ENCODE assay signal across 10 mouse cellular contexts in the genomic region with DNA sequence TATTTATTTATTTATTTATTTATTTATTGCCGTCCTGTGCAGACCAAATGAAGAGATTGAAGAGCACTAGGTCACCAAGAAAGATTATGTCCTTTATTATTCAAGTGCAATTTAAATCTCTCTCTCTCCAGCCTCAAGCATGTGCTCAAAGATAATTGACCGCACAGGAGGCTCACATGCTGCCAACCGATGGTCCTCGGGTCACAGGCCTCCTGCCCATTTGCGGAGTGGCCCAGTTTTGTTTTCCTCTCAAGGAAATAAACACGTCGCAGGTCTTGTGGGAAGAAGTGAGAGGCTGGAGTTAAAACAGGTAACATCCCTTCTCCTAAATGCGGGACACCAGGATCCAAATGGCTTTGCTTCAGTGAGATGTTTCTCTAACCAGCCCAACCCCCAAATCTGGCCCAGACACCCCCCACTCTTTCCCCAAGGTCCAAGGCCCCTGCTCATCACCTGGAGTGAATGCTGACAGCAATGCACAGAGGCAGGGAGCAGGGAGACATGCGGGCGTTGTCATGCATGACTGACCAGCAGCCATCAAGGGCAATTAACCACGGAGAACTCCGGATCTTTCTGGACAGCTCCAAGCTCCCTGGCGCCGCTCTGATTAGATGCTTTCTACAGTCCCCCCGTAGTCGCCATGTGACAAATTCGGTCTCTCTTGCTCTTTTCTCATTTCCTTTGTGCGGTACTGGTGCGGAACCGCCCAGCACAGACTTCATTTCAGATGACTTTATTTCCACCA.
DNase-seq lines count a peak whose midpoint lies in the region; ATAC-seq lines count a peak whose summit lies in the region.
"Had no signal": no experiment of that assay in that cellular context is flagged by ENCODE, and none has a peak within 500 bp of the region (broad histone marks: within the 10 kb centered on the region; RNA-seq: fewer than 3 reads in every experiment).

No protein-coding gene starts in this region.

- 0 out of 2 replicates have a peak, but pooled peaks cover 5% of the 10 kb centered on the region for H3K4me1 ChIP-seq in midbrain, embryonic 14.5 days (ENCODE audit: control insufficient read depth, insufficient read depth, low read length)
- H3K4me1 ChIP-seq: limb, embryonic 13.5 days had no signal

- no peak; the same call in 1 of the 2 replicates for ATAC-seq in cerebellum, adult (ENCODE audit: insufficient number of reproducible peaks, low FRiP score, low TSS enrichment)
- no peak for ATAC-seq in midbrain, embryonic 14.5 days (ENCODE audit: low FRiP score, low TSS enrichment)
- ATAC-seq: forebrain, postnatal 0 days had no signal

- no peak overlapping the region for H3K4me3 ChIP-seq in midbrain, embryonic 14.5 days (replicated peaks; ENCODE audit: low read depth, low read length)
- H3K4me3 ChIP-seq: limb, embryonic 13.5 days had no signal

- WGBS in midbrain, embryonic 14.5 days, result 33% methylated on average over 20 of the region's 20 CpGs

- H3K9ac ChIP-seq in midbrain, embryonic 14.5 days (replicated peaks; ENCODE audit: low read length), result no peak overlapping the region
- H3K9ac ChIP-seq: forebrain, postnatal 0 days; limb, embryonic 13.5 days had no signal

- no peaks in the 10 kb centered on the region for H3K36me3 ChIP-seq in midbrain, embryonic 14.5 days (ENCODE audit: control insufficient read depth, insufficient read depth, low read length)
- H3K36me3 ChIP-seq: limb, embryonic 13.5 days had no signal

- DNase-seq in cerebellum, adult 18-20 months, result peak; percentile 10 to 12
- DNase-seq in embryo, embryonic 11 days, result peak; percentile 43
- peak; percentile 71 to 73 for DNase-seq in kidney, adult 8-10 months
- peak; percentile 52 for DNase-seq in midbrain, embryonic 14.5 days
- DNase-seq in frontal cortex, postnatal 10 days (ENCODE audit: low spot score in 2 of 2), result no peak
- DNase-seq in adrenal gland, adult (ENCODE audit: inconsistent age in 2 of 2, low spot score in 1 of 2), result no peak
- DNase-seq in urinary bladder, postnatal 10 days (ENCODE audit: low spot score), result no peak
- DNase-seq: forebrain, postnatal 0 days had no signal

- no peaks in the 10 kb centered on the region for H3K27me3 ChIP-seq in midbrain, embryonic 14.5 days (ENCODE audit: control insufficient read depth, insufficient read depth, low read length)
- H3K27me3 ChIP-seq: limb, embryonic 13.5 days had no signal

- no peak overlapping the region for H3K27ac ChIP-seq in midbrain, embryonic 14.5 days (replicated peaks; ENCODE audit: low read depth, low read length)
- H3K27ac ChIP-seq: limb, embryonic 13.5 days had no signal

- peak overlapping the region; percentile 35 for H3K4me2 ChIP-seq in midbrain, embryonic 14.5 days (ENCODE audit: low read length)
- H3K4me2 ChIP-seq: limb, embryonic 13.5 days had no signal

- no peaks in the 10 kb centered on the region for H3K9me3 ChIP-seq in midbrain, embryonic 14.5 days (ENCODE audit: control insufficient read depth, low read length)
- H3K9me3 ChIP-seq: limb, embryonic 13.5 days had no signal

Comparison
In these comparisons a context has a peak if more than half of its experiments do, and no peak if none do; other contexts are left out.
1. DNase-seq: peak in cerebellum, adult 18-20 months (2 of 2), embryo, embryonic 11 days (single experiment), kidney, adult 8-10 months (2 of 2) and midbrain, embryonic 14.5 days (single experiment); none in frontal cortex, postnatal 10 days (0 of 2), adrenal gland, adult (0 of 2) and urinary bladder, postnatal 10 days (single experiment).